Mouse (Mus musculus) myocyte (in vitro differentiated cells): ENCODE measurements around the gene Rab3gap2.

ENCODE experiments used
- MAX ChIP-seq: IDR thresholded peaks from one replicate; pipeline ENCODE4 v1.6.1; 2011; ENCODE audit warnings: low read depth, mild to moderate bottlenecking, control low read depth
- POLR2A ChIP-seq: IDR thresholded peaks from one replicate; pipeline ENCODE4 v1.6.1; 2011; ENCODE audit warnings: low read depth, mild to moderate bottlenecking, control low read depth, moderate library complexity; ENCODE audit not compliant: insufficient read length
- POLR2AphosphoS2 ChIP-seq: IDR thresholded peaks from one replicate; pipeline ENCODE4 v1.6.1; 2011; ENCODE audit warnings: low read depth, control low read depth; ENCODE audit not compliant: insufficient read length
- SRF ChIP-seq: IDR thresholded peaks from one replicate; pipeline ENCODE4 v1.6.1; 2011; ENCODE audit warnings: low read depth; ENCODE audit not compliant: control insufficient read depth, insufficient read length
- TCF12 ChIP-seq: IDR thresholded peaks from one replicate; pipeline ENCODE4 v1.6.1; 2011; ENCODE audit warnings: mild to moderate bottlenecking, control low read depth; ENCODE audit not compliant: poor library complexity, insufficient read depth, severe bottlenecking
- TCF3 ChIP-seq: IDR thresholded peaks from one replicate; pipeline ENCODE4 v1.6.1; 2011; ENCODE audit warnings: low read depth, control low read depth; ENCODE audit not compliant: insufficient read length
- USF1 ChIP-seq: IDR thresholded peaks from one replicate; pipeline ENCODE4 v1.6.1; 2011; ENCODE audit warnings: low read depth, mild to moderate bottlenecking, control low read depth, moderate library complexity

GRCm38 (mm10) chr1:185187135-185187785 is 16.7 kb upstream of the Rab3gap2 start:
- TF ChIP-seq POLR2A (no peak), USF1 (no peak), TCF12 (no peak), MAX (no peak), SRF (no peak), TCF3 (no peak), POLR2AphosphoS2 (no peak)
